Mouse (Mus musculus) kidney, postnatal 36 days (tissue): ENCODE results near the gene Rasal3.

ENCODE experiments used
- DNase-seq, 2 experiments: peaks; one replicate each; pipeline ENCODE4 v3.0.0; 2021 to 2022; ENCODE audit warnings: mixed read lengths in 2 of 2

Gene Rasal3

DNA sequence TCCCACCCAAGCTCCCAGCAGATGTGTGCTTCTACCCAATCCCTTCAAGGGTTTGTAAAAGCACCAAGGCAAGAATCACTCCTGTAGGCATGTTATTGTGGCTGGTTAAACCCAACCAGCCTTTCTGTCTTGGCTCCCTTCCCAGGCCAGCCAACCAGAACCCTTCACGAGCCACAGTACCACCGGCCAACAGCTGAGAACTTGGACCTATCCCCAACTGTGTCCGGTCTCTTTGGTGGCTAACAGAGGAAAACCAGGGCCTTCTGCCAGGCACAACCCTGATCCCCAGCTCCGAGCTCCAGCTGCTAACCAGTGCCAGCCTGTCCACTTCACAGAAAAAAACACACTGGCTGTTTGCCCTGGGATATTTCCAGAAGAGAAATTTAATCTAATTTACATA lies 49.7 kb downstream of the Rasal3 start:
- peak; percentile 94 to 96 for DNase-seq

DNA sequence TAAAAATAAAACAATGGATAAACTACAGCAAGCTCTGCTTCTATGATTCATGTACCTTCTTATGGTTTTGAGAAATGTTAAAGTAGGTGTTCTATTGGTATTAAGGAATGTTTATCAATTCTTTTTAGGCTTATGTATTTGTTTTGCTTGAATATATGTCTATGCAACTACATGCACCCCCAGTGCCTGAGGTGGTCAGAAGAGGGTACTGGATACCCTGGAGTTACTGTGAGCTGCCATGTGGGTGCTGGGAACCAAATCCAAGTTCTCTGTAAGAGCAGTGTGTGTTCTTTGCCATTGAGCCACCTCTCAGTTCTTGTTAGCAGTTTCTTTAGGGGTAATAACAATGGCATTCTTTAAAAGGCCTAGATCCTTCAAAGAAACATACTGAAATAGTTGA lies 51.7 kb downstream of the Rasal3 start:
- DNase-seq = no peak

DNA sequence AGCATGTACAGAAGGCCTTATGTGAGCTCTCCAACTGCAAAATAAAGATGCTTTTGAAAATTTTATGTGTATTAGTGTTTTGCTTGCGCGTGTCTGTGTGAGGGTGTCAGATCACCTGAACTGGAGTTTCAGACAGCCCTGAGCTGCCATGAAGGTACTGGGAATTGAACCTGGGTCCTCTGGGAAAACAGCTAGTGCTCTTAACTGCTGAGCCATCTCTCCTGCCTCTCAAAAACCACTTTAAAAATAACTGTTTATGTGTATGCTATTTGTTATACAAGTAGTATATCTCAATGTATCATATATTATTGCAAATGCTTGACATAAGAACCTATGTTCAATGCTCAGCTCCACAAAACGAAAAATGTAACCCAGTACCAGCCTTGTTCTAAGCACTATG lies 52.1 kb downstream of the Rasal3 start:
- DNase-seq = no peak

DNA sequence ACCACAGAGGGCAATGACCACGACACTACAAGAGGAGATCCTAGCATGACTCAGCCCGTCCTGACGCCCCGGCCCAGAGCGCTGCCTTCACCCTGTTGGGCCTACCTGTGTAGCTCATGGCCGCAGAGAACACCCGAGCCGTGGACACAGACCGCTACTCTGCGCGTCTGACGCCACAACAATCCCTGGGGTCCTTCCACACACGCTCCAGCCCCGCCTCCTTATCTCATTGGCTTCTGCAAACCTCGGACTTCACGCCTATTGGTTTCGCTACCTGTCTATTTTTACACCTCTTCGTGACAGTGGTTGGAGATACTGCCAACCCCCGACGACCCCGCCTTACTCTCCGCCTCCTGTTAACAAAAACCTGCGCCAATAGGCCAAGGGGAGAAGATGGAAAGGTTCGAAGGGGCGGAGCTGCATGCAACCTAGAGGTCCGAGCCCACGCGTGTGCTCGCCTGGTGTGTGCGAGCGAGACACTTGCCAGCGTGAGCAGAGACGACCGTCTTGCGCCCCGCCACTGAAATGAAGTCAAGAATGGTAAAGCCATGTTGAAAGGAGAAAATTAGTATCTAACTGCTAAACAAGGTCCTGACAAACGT lies 52.9 kb downstream of the Rasal3 start, which contains the start of gene Akap8l:
Akap8l (minus strand) TSS at position 226 of the 602 bp plus-strand sequence.
- peak; percentile 96 to 99 for DNase-seq

DNA sequence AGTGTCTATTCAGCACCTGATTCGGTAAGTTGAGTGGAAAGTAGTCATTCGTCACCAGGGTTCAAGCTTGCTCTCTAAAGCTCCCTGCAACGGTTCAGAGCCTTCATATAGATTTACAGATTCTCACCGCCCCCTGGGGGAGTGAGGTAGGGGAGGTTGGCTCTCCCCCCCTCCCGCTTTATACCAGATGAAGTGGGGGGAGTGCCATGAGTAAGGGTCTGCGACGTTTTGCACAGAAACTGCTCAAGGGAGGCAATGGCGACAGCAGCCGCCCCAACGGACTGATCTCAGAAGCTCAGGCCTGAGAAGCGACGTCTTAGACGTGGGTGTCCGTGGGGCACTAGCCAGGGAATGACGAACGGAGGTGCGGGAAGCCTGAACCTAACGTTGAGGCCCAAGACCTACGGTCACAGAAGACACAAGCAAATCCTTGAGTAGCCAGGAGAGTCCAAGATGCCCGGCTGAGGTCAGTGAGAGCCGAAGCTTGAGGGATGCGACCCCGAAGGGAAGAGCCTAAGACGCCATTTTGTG lies 53.5 kb downstream of the Rasal3 start:
- no peak for DNase-seq

DNA sequence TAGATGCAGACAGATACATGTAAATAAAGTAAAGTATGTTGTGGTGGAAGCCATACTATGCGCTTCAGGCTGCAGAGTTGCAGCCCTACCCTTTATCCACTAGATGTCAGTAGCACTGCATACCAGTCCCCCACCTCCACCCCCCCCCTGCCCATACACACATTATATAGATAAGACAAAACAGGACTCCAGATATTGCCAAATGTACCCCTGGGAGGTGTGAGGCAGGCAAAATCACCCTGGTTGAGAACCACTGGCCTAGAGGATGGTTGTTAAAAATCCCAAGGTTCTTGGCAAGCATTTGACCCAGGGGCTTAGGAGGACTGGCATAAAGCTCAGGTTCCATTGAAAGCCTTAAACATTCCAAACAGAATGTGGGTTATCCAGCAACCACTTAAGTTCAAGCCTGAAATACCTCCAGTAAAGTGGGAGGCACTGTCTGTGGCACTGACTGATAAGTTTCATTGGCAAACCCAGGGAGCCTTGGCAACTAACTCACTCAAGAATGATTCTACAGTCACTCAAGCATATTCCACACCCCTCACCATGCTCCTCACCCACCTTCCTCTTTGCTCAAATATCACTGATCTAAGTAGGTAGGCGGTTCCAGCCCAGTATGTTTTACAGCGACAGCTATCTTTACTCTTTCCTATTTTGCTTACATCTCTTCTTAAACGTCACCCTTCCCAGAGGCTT lies 54.2 kb downstream of the Rasal3 start:
- peak in 1 of 2 experiments; percentile 42 for DNase-seq

DNA sequence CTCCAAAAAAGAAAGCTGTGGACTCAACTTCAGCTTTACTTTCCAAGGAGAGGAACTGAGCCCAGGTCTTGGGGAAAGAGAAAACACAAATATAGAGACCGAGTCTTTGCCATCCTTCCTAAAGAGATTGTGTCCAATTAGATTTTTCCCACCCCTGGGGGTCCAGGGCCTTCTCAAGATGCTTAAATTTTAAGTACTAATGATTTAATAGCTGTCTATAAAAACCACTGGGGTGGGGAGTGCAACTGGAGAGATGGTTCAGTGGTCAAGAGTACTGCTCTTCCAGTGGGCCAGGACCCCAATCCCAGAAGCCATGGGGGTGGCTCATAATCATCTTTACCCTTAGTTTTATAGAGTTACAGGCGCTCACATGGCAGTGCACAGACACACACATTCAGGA lies 55.0 kb downstream of the Rasal3 start:
- DNase-seq = no peak

DNA sequence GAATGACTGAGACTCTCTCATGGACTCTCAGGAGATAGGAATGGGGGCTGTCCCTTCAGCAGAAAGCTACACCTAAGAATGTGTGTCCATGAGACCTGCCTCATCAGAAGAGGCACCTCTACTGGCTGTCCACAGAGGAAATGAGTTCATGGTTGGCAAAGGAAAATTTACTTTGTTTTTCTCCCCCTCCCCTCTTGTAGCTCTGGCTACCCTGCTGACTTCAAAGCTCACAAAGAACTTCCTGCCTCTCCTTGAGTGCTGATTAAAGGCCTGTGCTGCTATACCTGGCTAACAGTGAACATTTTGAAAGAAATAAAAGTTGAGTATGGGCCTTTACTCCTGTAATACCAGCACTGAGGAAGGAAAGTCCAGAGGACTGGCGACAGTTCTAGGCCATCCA lies 62.3 kb downstream of the Rasal3 start:
- DNase-seq = no peak
